Mouse (Mus musculus): ENCODE data around the gene Trim66. TPM values are rescaled to one million over a fixed set of nuclear protein-coding genes. Genes with fewer than 3 reads are reported as not detected.

The Trim66 gene
- polyA plus RNA-seq, 1 experiment from 2014 or later, result 0.75 TPM

DNA sequence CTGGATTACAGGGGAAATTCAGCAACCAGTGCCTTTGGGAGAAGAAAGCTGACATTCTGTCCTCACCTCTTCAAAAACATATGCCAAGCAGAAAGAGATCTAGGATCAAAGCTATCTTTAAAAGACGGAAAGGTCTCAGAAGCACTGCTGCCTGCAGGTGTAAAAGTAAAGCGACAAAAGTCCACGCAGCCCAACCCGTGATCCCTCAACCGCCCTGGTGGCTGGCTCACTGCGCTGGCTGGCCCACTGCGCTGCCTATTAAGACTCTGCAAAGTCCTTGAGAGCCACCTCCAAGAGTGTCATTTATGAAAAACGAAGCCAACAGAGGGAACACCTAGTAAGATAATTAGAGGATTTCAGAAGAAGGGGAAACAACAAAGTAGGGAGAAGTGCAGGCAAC is 85.1 kb downstream of the Trim66 start:
- no peak for ATAC-seq (ENCODE audit: low FRiP score, low TSS enrichment)
- Histone ChIP-seq H3K27me3 (ENCODE audit: control insufficient read depth, insufficient read depth, low read length) (no peaks in the 10 kb centered on the region), H3K4me2 (ENCODE audit: low read length) (no peak overlapping the region), H3K27ac (replicated peaks; ENCODE audit: low read depth, low read length) (no peak overlapping the region), H3K9me3 (ENCODE audit: control insufficient read depth, low read length) (no peaks in the 10 kb centered on the region; the same call in 1 of the 2 replicates), H3K4me3 (replicated peaks; ENCODE audit: low read depth, low read length) (no peak overlapping the region), H3K9ac (replicated peaks; ENCODE audit: low read length) (no peak overlapping the region), H3K4me1 (ENCODE audit: control insufficient read depth, insufficient read depth, low read length) (no peaks in the 10 kb centered on the region), H3K36me3 (ENCODE audit: control insufficient read depth, insufficient read depth, low read length) (no peaks in the 10 kb centered on the region)
- no peak for DNase-seq
- 83% methylated on average over 8 of the region's 8 CpGs for WGBS

DNA sequence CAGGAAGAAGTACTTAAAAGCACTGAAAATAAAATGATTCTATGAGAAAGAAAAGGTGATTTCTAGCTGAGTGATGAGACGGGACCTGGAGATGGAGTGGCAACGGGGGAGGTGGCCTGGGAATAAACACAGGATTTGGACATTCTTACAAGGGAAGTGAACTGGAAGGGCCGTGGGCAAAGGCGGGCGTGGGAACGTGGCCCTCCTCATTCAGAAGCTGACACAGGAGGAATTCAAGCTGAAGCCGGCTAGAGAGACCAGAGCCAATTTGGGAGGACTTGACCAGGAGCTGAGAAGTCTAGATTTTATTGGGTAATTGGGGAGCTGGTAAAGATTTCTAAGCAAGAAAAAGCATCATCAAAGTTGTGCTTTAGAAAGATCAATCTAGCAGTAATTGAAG is 102.4 kb downstream of the Trim66 start:
- no peaks in the 10 kb centered on the region for H3K4me1 ChIP-seq (ENCODE audit: control insufficient read depth, insufficient read depth, low read length)
- no peaks in the 10 kb centered on the region for H3K9me3 ChIP-seq (ENCODE audit: control insufficient read depth, low read length)
- H3K27ac ChIP-seq (replicated peaks; ENCODE audit: low read depth, low read length), result no peak overlapping the region
- whole genome bisulfite sequencing, result 70% methylated on average over 7 of the region's 7 CpGs
- no peaks in the 10 kb centered on the region for H3K27me3 ChIP-seq (ENCODE audit: control insufficient read depth, insufficient read depth, low read length)
- no peak overlapping the region for H3K4me3 ChIP-seq (replicated peaks; ENCODE audit: low read depth, low read length)
- ATAC-seq (ENCODE audit: low FRiP score, low TSS enrichment) (no peak), DNase-seq (no peak)
- H3K36me3 ChIP-seq (ENCODE audit: control insufficient read depth, insufficient read depth, low read length), result no peaks in the 10 kb centered on the region
- H3K9ac ChIP-seq (replicated peaks; ENCODE audit: low read length), result no peak overlapping the region
- H3K4me2 ChIP-seq (ENCODE audit: low read length), result no peak overlapping the region

DNA sequence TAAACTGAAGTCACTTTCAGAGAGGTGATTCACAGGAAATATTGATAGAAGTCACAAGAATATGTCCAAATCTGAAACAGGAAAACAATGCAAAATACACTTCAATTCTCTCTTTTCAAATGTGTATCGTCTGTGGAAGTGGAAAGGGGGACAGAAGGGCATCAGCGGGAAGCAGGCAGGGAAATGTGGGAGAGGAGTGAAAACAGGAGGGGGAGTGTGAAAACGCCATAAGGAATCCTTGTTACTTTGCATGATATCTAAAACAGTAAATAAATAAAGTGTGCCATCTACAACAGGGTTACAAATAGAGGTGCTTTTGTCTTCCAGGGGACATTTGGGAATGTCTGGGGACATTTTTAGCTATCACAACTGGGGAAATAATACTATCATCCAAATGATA is 108.6 kb downstream of the Trim66 start:
- DNase-seq (no peak), ATAC-seq (ENCODE audit: low FRiP score, low TSS enrichment) (no peak)
- whole genome bisulfite sequencing, result 66% methylated on average over 3 of the region's 3 CpGs
- Histone ChIP-seq H3K4me2 (ENCODE audit: low read length) (no peak overlapping the region), H3K27ac (replicated peaks; ENCODE audit: low read depth, low read length) (no peak overlapping the region), H3K36me3 (ENCODE audit: control insufficient read depth, insufficient read depth, low read length) (no peaks in the 10 kb centered on the region), H3K9me3 (ENCODE audit: control insufficient read depth, low read length) (no peaks in the 10 kb centered on the region), H3K27me3 (ENCODE audit: control insufficient read depth, insufficient read depth, low read length) (no peaks in the 10 kb centered on the region), H3K4me3 (replicated peaks; ENCODE audit: low read depth, low read length) (no peak overlapping the region), H3K9ac (replicated peaks; ENCODE audit: low read length) (no peak overlapping the region), H3K4me1 (ENCODE audit: control insufficient read depth, insufficient read depth, low read length) (no peaks in the 10 kb centered on the region)

Small RNA genes lying within 50 kb of the gene (microRNA-seq; reads per million reads assigned to microRNA genes)
- not detected for gene Gm47284

Other genes with a start within 250 kb of the Trim66 start
- 8.3 and 8.5 TPM in 2 replicates for gene Stk33, start 69.1 kb downstream of the Trim66 start, polyA plus RNA-seq (2014; fragmentation: Nextera tagmentation; extraction: Ambion mirVana)
- gene Rpl27a, start 11.0 kb upstream of the Trim66 start, polyA plus RNA-seq (2014; fragmentation: Nextera tagmentation; extraction: Ambion mirVana), result 87.5 and 90.8 TPM in 2 replicates
- 15.6 and 16.4 TPM in 2 replicates for gene St5, start 195.5 kb upstream of the Trim66 start, polyA plus RNA-seq (2014; fragmentation: Nextera tagmentation; extraction: Ambion mirVana)
- 10.0 and 10.3 TPM in 2 replicates for gene Akip1, start 195.6 kb upstream of the Trim66 start, polyA plus RNA-seq (2014; fragmentation: Nextera tagmentation; extraction: Ambion mirVana)
- not detected in 2 replicates for gene BC051019, start 215.7 kb upstream of the Trim66 start, polyA plus RNA-seq (2014; fragmentation: Nextera tagmentation; extraction: Ambion mirVana)
- not detected in 2 replicates for gene Ascl3, start 223.6 kb upstream of the Trim66 start, polyA plus RNA-seq (2014; fragmentation: Nextera tagmentation; extraction: Ambion mirVana)
- 132 and 148 TPM in 2 replicates for gene Tmem9b, start 244.7 kb upstream of the Trim66 start, polyA plus RNA-seq (2014; fragmentation: Nextera tagmentation; extraction: Ambion mirVana)

Data from midbrain, embryonic 14.5 days (tissue).